Mouse (Mus musculus): ENCODE data around the gene Tmem9.

GRCm38 (mm10) chr1:136031697-136032096 lies 23.7 kb downstream of the Tmem9 start:
- TF ChIP-seq POLR2A (IDR thresholded peaks at IDR 0.05; ENCODE audit: low read depth, low read length) (no peak), CTCF (IDR thresholded peaks at IDR 0.05; ENCODE audit: extremely low read depth, insufficient read length, insufficient replicate concordance, low read depth, low read length) (no peak)
